Mouse (Mus musculus) 3134 (cell line): ENCODE measurements at regions not wholly inside any gene's neighbourhood (a gene's known extent, or its start where the extent isn't known, plus 50 kb on each side); places are given as distances from the start of the nearest gene placed in this dataset.

Experiments used
- DNase-seq: peaks from one replicate; pipeline ENCODE4 v3.0.0-alpha.2; 2011; ENCODE audit warnings: low spot score; ENCODE audit not compliant: insufficient read length; ENCODE audit errors: extremely low read depth

GRCm38 (mm10) chr3:22024200-22024599 lies 52.3 kb upstream of the Tbl1xr1 start:
- DNase-seq, result no peak

- no peak for DNase-seq
Measured at GRCm38 (mm10) chr3:22025119-22025518, 51.3 kb upstream of the Tbl1xr1 start.

- DNase-seq, result no peak
Measured at GRCm38 (mm10) chr3:22025615-22026014, 50.8 kb upstream of the Tbl1xr1 start.
